Mouse (Mus musculus) heart, postnatal 36 days (tissue): Measurements from ENCODE around the gene Trpm6. TPM values are rescaled to one million over a fixed set of nuclear protein-coding genes. Genes with fewer than 3 reads are reported as not detected.

Source experiments
- DNase-seq, 2 experiments: peaks; one replicate each; pipeline ENCODE4 v3.0.0; 2021 to 2022
- intact Hi-C: fragments of 180-260 bp; cut with DNase I; formaldehyde crosslinking; loops from one replicate; pipeline ENCODE4 v1.15.1; 2025
- total RNA-seq, 2 experiments: library from RNA; stranded (reverse); gene quantifications; 2 replicates each; pipeline ENCODE4 v1.2.3; 2021

Trpm6 gene
- under 1 TPM; 0.11 TPM for total RNA-seq

- intact Hi-C loops = no loop called here
- DNase-seq = peak in 1 of 2 experiments; percentile 4
These were observed at the start of gene Trpm6 for GRCm38 (mm10) chr19:18749598-18750339. Gene Trpm6, plus strand, starts transcription at chr19:18749983.

- no peak for DNase-seq
- intact Hi-C loops = no loop called here
These were observed 41.7 kb upstream of the Trpm6 start for GRCm38 (mm10) chr19:18708101-18708500.

GRCm38 (mm10) chr19:18710903-18711302 lies 38.9 kb upstream of the Trpm6 start:
- intact Hi-C loops = loop anchor here (5.0 kb wide), 1 partner anchor 69 kb away; no protein-coding TSS in a partner anchor
- DNase-seq = no peak

- intact Hi-C loops = loop anchor here (5.0 kb wide), 1 partner anchor 69 kb away; no protein-coding TSS in a partner anchor
- no peak for DNase-seq
These were observed 38.2 kb upstream of the Trpm6 start for GRCm38 (mm10) chr19:18711589-18711988.

GRCm38 (mm10) chr19:18712153-18712865 lies 37.5 kb upstream of the Trpm6 start:
- intact Hi-C loops = loop anchor here (5.0 kb wide), 1 partner anchor 70 kb away; no protein-coding TSS in a partner anchor
- no peak for DNase-seq

GRCm38 (mm10) chr19:18712866-18713300 lies 36.9 kb upstream of the Trpm6 start, which contains the start of gene D030056L22Rik:
Gene D030056L22Rik, plus strand, starts transcription at chr19:18713193.
- peak; percentile 98 for DNase-seq
- intact Hi-C loops = loop anchor here (5.0 kb wide), 1 partner anchor 71 kb away; no protein-coding TSS in a partner anchor

GRCm38 (mm10) chr19:18713357-18713756 lies 36.4 kb upstream of the Trpm6 start:
- intact Hi-C loops = loop anchor here (5.0 kb wide), 1 partner anchor 71 kb away; no protein-coding TSS in a partner anchor
- peak in 1 of 2 experiments; percentile 43 for DNase-seq

- peak; percentile 66 to 74 for DNase-seq
- intact Hi-C loops = loop anchor here (5.0 kb wide), 1 partner anchor 116 kb away; no protein-coding TSS in a partner anchor
These were observed 33.4 kb upstream of the Trpm6 start for GRCm38 (mm10) chr19:18716374-18716773.

- intact Hi-C loops = no loop called here
- DNase-seq = no peak
These were observed 29.4 kb upstream of the Trpm6 start for GRCm38 (mm10) chr19:18720337-18720736.

GRCm38 (mm10) chr19:18725186-18725585 lies 24.6 kb upstream of the Trpm6 start:
- DNase-seq = no peak
- intact Hi-C loops = no loop called here

GRCm38 (mm10) chr19:18730255-18730654 lies 19.5 kb upstream of the Trpm6 start:
- intact Hi-C loops = no loop called here
- no peak for DNase-seq

GRCm38 (mm10) chr19:18731077-18731476 lies 18.7 kb upstream of the Trpm6 start:
- intact Hi-C loops = no loop called here
- no peak for DNase-seq

GRCm38 (mm10) chr19:18735901-18736300 lies 13.9 kb upstream of the Trpm6 start:
- no peak for DNase-seq
- intact Hi-C loops = no loop called here

- no peak for DNase-seq
- intact Hi-C loops = no loop called here
These were observed 10.6 kb upstream of the Trpm6 start for GRCm38 (mm10) chr19:18739146-18739545.

GRCm38 (mm10) chr19:18743946-18744345 lies 5.8 kb upstream of the Trpm6 start:
- intact Hi-C loops = no loop called here
- no peak for DNase-seq

GRCm38 (mm10) chr19:18746576-18747340 lies 3.0 kb upstream of the Trpm6 start:
- intact Hi-C loops = no loop called here
- DNase-seq = no peak

- intact Hi-C loops = no loop called here
- no peak for DNase-seq
These were observed 2.4 kb upstream of the Trpm6 start for GRCm38 (mm10) chr19:18747379-18747778.

GRCm38 (mm10) chr19:18757191-18757590 lies 7.4 kb downstream of the Trpm6 start:
- intact Hi-C loops = no loop called here
- DNase-seq = no peak

GRCm38 (mm10) chr19:18757706-18758105 lies 7.9 kb downstream of the Trpm6 start:
- DNase-seq = no peak
- intact Hi-C loops = no loop called here

GRCm38 (mm10) chr19:18758269-18758668 lies 8.5 kb downstream of the Trpm6 start:
- intact Hi-C loops = no loop called here
- DNase-seq = no peak

- no peak for DNase-seq
- intact Hi-C loops = no loop called here
These were observed 9.1 kb downstream of the Trpm6 start for GRCm38 (mm10) chr19:18758916-18759315.
